Mouse (Mus musculus) E14TG2a.4 (cell line): ENCODE results near the gene Cacnb1.
A peak's percentile ranks its signal among the peaks of the same experiment; 100 is the strongest.

Experiments
- H3K27me3 ChIP-seq: 2 replicates; pipeline ENCODE4 v1.6.1; 2014; ENCODE audit warnings: low read length, control low read depth; ENCODE audit not compliant: insufficient read depth
- H3K36me3 ChIP-seq: 2 replicates; pipeline ENCODE4 v1.6.1; 2014; ENCODE audit warnings: low read length, control low read depth; ENCODE audit not compliant: insufficient read depth
- H3K4me1 ChIP-seq: replicated peaks from 2 replicates; pipeline ENCODE4 v1.6.1; 2014; ENCODE audit warnings: low read depth, low read length, control low read depth
- H3K4me3 ChIP-seq: replicated peaks from 2 replicates; pipeline ENCODE4 v1.5.1; 2014; ENCODE audit warnings: mild to moderate bottlenecking, low read length
- H3K9me3 ChIP-seq: 2 replicates; pipeline ENCODE4 v1.6.1; 2014; ENCODE audit warnings: low read length, control low read depth
- CTCF ChIP-seq: conservative IDR thresholded peaks from 2 replicates; pipeline ENCODE4 v1.5.1; 2014; ENCODE audit warnings: low read length
- NANOG ChIP-seq: IDR thresholded peaks from 2 replicates; pipeline ENCODE4 v1.6.1; 2014; ENCODE audit warnings: borderline replicate concordance, low read length, mixed read lengths
- POU5F1 ChIP-seq: IDR thresholded peaks from 2 replicates; pipeline ENCODE4 v1.6.1; 2014; ENCODE audit warnings: low read length, borderline replicate concordance

Cacnb1 gene

DNA sequence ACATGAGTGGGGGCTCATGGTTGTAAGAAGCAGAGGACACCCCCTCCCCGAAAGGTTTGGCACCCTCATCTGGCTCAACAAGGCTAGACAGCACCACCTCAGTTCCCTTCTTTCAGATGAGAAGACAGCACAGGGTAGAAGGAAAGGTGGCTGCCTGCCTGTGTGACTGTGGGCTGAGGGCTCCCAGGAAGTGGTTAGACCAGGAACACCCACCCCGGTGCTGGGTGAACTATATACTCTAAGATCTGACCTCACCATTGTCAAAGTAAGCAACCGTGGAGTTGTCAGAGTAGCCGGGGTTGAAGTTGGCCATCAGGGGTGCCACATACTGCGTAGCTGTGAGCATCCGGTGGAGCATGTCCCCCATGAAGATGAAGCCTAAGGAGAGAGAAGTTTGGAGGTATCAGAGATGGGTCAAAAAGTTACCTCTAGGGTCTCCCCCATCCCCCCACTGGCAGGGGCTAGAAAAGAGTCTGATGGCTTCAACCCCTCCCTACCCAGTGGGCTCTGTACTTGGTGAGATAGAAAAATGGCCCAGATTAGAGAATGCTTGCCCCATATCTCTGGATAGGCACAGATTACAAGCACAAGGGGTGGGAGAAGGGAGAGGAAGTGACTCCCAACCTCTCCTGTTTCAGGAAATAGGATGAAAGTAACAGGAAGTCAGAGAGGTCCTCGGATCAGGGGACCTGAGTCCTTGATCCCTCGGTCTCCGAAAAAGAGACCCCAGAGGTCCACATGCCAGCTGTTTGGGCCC, 67.5 kb downstream of the Cacnb1 start:
- no peaks in the 10 kb centered on the region for H3K9me3 ChIP-seq
- H3K36me3 ChIP-seq, result peaks cover 39% of the 10 kb centered on the region
- H3K4me1 ChIP-seq, result peaks cover 91% of the 10 kb centered on the region
- no peaks in the 10 kb centered on the region for H3K27me3 ChIP-seq
- TF ChIP-seq NANOG (no peak), POU5F1 (no peak), CTCF (no peak)
- peak overlapping the region; percentile 29; the same call in 1 of the 2 replicates for H3K4me3 ChIP-seq

DNA sequence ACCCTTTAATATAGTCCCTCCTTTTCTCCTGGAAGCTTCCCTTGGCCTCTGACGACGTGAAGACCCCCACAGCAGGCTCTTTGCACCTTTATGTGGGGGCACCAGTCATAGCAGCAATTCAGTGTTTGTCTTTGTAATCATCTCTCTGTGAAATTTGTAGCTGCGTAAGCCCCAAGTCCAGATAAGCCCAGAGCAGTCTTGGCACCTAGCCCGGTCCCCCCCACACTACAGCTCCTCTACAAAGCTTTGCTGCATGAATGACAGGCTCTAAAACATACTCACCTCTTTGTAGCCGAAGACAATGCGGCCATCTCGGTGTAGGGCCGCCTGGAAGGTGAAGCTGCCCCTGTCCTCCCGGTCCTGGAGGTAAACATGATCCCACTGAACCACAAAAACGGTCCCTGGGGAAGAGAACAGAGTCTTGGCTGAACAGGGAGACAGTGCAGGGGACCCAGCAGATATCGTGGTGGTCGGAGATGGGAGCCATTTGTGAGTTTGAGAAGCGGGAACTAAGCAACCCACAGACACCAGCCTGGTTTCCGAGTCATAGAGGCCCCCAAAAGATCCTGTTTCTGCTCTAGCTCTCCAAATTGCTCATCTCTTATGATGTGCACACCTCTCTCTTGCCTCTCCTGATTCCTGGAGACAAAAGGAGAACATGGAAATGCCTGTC, 68.2 kb downstream of the Cacnb1 start:
- TF ChIP-seq NANOG, result no peak
- TF ChIP-seq CTCF, result no peak
- TF ChIP-seq POU5F1, result no peak

DNA sequence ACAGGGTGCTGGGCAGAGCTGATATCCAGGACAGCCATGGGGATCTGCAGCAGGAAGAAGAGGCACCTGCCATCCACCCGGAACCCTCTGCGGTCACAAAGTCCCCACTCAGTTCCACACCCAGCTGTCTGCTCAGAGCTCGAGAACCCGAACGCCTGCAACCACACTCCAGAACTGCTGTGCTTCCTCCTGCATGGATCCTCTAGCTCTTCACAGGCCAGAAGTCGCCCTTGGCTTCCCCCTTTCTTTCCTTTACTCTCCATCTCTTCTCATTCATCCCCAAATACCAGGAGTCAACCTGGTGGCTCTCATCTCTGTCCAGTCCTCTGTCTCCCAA, 68.9 kb downstream of the Cacnb1 start:
- H3K9me3 ChIP-seq, result no peaks in the 10 kb centered on the region
- H3K4me1 ChIP-seq, result peaks cover 95% of the 10 kb centered on the region
- H3K27me3 ChIP-seq, result no peaks in the 10 kb centered on the region
- no peak overlapping the region; the same call in 1 of the 2 replicates for H3K4me3 ChIP-seq
- peaks cover 42% of the 10 kb centered on the region for H3K36me3 ChIP-seq
- TF ChIP-seq POU5F1, result no peak
- no peak for TF ChIP-seq NANOG
- TF ChIP-seq CTCF, result no peak

More for the DNA sequence above, 68.2 kb downstream of the Cacnb1 start:
- no peaks in the 10 kb centered on the region for H3K27me3 ChIP-seq
- H3K9me3 ChIP-seq, result no peaks in the 10 kb centered on the region
- peaks cover 39% of the 10 kb centered on the region for H3K36me3 ChIP-seq
- H3K4me1 ChIP-seq, result peaks cover 94% of the 10 kb centered on the region
- no peak overlapping the region for H3K4me3 ChIP-seq

DNA sequence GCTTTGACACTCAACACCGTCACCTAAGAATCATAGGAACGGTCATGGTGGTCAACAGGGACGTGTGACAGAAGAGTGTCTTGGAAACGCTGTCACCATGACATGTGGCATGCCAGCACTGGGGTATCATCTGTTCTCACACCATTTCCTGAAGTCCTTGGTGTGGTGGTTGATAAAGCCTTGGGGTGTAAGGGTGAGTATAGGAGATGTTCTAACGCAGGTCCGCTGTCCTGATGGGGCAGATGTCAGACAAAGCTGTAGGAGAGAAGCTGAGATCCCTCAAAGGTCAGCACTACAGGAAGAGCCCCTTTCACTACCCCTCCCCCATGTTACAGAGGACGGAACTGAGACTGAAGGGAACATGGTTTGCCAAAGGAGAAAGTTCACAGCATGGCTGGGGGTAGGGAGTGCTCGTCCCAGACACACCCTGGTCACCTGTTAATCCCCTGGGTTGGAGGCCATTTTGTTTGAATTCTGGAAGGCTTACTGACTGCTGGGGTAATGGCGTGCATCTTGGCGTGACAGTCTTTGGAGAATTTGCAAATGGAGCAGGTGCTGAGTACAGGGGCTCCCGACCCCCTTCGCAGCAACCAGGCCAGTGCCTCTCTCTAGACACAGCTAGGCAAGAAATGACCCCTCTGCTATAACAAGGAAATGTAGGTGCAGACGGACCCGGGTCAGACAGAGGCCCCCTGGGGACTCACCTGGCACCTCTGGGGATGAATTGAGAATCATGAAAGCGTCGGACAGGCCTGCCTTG, 69.5 kb downstream of the Cacnb1 start:
- Histone ChIP-seq H3K36me3 (peaks cover 42% of the 10 kb centered on the region), H3K9me3 (no peaks in the 10 kb centered on the region), H3K4me3 (no peak overlapping the region; the same call in 1 of the 2 replicates), H3K4me1 (peaks cover 95% of the 10 kb centered on the region), H3K27me3 (no peaks in the 10 kb centered on the region)
- TF ChIP-seq CTCF (no peak), POU5F1 (no peak), NANOG (no peak)

DNA sequence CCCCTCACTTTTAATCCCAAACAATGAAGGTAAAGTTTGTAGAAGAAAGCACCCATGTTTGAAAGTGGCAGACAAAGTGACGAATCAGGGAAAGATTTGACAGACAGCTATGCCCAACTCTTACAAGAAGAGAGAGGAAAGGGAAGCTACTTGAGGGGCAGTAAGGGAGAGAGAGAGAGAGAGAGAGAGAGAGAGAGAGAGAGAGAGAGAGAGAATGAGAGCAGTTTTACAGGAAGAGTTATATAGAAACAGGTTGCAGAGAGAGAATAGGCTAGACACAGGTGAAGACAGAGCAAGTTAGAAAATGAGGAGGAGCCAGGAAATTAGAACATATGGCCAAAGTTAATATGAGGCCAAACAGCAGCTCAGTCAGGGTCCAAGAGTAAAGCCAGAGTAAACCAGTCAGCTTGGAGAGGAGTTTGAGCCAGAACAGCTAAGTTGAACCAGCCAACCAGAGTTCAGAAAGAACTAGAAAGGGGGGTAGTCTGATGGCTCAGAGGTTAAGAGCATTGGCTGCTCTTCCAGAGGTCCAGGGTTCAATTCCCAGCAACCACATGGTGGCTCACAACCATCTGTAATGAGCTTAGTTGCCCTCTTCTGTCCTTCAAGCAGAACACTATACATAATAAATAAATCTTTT, 70.3 kb downstream of the Cacnb1 start:
- no peak overlapping the region for H3K4me3 ChIP-seq
- TF ChIP-seq CTCF, result no peak
- no peak for TF ChIP-seq POU5F1
- no peak for TF ChIP-seq NANOG
- peaks cover 42% of the 10 kb centered on the region for H3K36me3 ChIP-seq
- H3K9me3 ChIP-seq, result no peaks in the 10 kb centered on the region
- H3K4me1 ChIP-seq, result peaks cover 94% of the 10 kb centered on the region
- H3K27me3 ChIP-seq, result no peaks in the 10 kb centered on the region
